Mouse (Mus musculus) megakaryocyte, embryonic 14.5 days (primary cell): ENCODE measurements at regions not wholly inside any gene's neighbourhood (a gene's known extent, or its start where the extent isn't known, plus 50 kb on each side); places are given as distances from the start of the nearest gene placed in this dataset.
A peak's percentile ranks its signal among the peaks of the same experiment; 100 is the strongest.
"Not testable (repeated sequence)": the region's sequence is repeated elsewhere in the genome, so short reads cannot be mapped to it uniquely, and the experiment has no call there.

Experiments
- H3K27me3 ChIP-seq: replicated peaks from 2 replicates; pipeline ENCODE3; 2012; ENCODE audit warnings: inconsistent platforms
- H3K36me3 ChIP-seq: replicated peaks from 2 replicates; pipeline ENCODE3; 2012; ENCODE audit warnings: low read length, inconsistent platforms, mixed read lengths
- H3K4me1 ChIP-seq: 2 replicates; pipeline ENCODE4 v1.6.1; 2012; ENCODE audit warnings: inconsistent platforms
- H3K4me3 ChIP-seq: replicated peaks from 2 replicates; pipeline ENCODE3; 2012; ENCODE audit warnings: moderate library complexity, mild to moderate bottlenecking, inconsistent platforms
- H3K9me3 ChIP-seq: 2 replicates; pipeline ENCODE4 v1.6.1; 2012; ENCODE audit warnings: inconsistent platforms
- FLI1 ChIP-seq: IDR thresholded peaks from 2 replicates; pipeline ENCODE4 v1.6.1; 2012; ENCODE audit warnings: low read length, inconsistent platforms, mixed read lengths
- GATA1 ChIP-seq: IDR thresholded peaks from 3 replicates; pipeline ENCODE4 v1.6.1; 2012; ENCODE audit warnings: mixed read lengths, low read length, inconsistent platforms, borderline replicate concordance

- H3K27me3 ChIP-seq = no peaks in the 10 kb centered on the region
- no peaks in the 10 kb centered on the region for H3K4me1 ChIP-seq
- no peaks in the 10 kb centered on the region for H3K9me3 ChIP-seq
- H3K36me3 ChIP-seq = no peaks in the 10 kb centered on the region
- no peak for TF ChIP-seq GATA1
- no peak for TF ChIP-seq FLI1
- H3K4me3 ChIP-seq = no peak overlapping the region
Observed at GRCm38 (mm10) chr10:99584855-99585254, 174.6 kb downstream of the Csl start.

- peaks cover 5% of the 10 kb centered on the region; the same call in 1 of the 2 replicates for H3K9me3 ChIP-seq
- TF ChIP-seq FLI1 (no peak), GATA1 (no peak)
- H3K4me1 ChIP-seq = peaks cover 9% of the 10 kb centered on the region
- H3K27me3 ChIP-seq = no peaks in the 10 kb centered on the region
- peak overlapping the region; percentile 87 for H3K4me3 ChIP-seq
- H3K36me3 ChIP-seq = no peaks in the 10 kb centered on the region
Observed at GRCm38 (mm10) chr10:99592220-99592619, 167.2 kb downstream of the Csl start.

DNA sequence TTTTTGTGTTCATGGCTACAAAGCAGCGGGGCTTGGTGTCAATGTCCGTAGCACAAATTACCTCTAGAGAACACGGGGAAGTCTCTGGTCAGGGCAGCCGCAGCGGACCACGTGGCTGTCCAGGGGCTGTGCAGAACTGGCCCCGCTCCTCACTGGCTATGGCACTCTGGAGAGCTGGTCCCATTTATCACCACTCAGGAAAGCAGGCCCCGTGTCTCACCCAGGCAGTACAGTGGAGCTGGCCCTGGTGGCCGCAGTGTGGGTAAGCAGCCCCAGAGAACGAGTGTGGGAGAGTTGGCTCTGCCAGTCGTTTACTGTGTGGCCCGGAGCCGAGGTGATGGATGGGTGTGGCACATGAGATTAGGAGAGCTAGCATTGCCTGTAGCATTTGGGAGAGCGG is 163.8 kb downstream of the Csl start:
- TF ChIP-seq GATA1 = no peak
- TF ChIP-seq FLI1 = no peak
- Histone ChIP-seq H3K9me3 (peaks cover 9% of the 10 kb centered on the region), H3K36me3 (no peaks in the 10 kb centered on the region), H3K27me3 (no peaks in the 10 kb centered on the region), H3K4me1 (peaks cover 9% of the 10 kb centered on the region), H3K4me3 (peak overlapping the region; percentile 21)

DNA sequence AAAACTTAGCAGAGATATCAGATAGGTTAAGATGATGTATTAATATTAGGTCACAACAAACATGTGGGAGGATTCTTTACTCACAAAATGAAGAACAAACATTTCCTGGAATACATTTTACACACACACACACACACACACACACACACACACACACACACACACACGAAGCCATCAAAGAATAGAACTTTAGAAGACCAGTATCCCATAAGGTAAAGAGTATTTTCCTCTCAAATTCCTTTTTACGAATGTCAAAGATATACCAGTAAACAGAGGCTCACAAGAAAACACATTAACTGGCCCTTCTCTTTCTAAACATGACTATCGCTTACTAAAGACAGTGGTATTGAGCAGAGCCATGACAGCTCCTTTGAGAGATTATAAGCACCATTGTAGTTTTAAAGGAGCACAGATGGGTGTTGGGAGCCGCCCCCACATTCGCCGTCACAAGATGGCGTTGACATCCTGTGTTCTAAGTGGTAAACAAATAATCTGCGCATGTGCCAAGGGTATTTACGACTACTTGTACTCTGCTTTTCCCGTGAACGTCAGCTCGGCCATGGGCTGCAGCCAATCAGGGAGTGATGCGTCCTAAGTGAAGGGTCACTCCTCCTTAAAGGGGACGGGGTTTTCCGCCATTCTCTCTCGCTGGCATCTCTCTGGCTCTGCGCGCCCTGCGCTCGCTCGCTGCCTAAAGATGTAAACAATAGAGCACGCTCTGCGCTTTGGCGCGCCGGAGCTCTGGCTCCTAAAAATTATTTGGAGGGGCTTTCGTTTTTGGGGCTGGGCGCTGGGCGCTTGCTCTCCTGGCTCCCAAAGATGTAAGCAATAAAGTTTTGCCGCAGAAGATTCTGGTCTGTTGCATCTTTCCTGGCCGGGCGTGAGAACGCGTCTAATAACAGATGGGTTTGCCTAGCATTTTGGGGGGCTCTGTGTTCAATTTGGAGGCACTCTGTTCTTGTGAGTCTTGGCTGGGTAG is 160.0 kb downstream of the Csl start:
- not testable (repeated sequence) for H3K4me3 ChIP-seq, H3K4me1 ChIP-seq, H3K36me3 ChIP-seq, H3K9me3 ChIP-seq, H3K27me3 ChIP-seq

DNA sequence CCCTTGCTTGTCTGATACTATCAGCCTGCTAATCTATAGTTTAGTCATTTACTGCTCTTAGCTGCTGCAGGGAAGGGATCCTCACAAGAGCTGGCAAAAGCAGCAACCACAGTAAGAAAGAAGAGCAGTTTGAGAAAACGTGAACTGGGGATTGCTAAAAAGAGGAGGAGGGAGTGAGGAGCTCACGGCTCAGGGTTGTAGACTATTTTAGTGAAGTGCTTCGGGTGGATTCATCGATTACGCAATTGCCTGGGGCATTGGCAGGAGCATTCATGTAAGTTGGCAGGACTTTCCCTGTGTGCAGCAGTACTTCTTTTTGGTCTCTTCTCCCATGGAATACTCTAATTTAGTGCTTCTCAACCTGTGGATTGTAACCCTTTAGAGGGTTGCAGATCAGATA is 157.1 kb downstream of the Csl start:
- H3K4me1 ChIP-seq = no peaks in the 10 kb centered on the region
- no peaks in the 10 kb centered on the region for H3K27me3 ChIP-seq
- no peaks in the 10 kb centered on the region for H3K36me3 ChIP-seq
- H3K4me3 ChIP-seq = no peak overlapping the region
- no peak for TF ChIP-seq FLI1
- no peak for TF ChIP-seq GATA1
- H3K9me3 ChIP-seq = peaks cover 5% of the 10 kb centered on the region

DNA sequence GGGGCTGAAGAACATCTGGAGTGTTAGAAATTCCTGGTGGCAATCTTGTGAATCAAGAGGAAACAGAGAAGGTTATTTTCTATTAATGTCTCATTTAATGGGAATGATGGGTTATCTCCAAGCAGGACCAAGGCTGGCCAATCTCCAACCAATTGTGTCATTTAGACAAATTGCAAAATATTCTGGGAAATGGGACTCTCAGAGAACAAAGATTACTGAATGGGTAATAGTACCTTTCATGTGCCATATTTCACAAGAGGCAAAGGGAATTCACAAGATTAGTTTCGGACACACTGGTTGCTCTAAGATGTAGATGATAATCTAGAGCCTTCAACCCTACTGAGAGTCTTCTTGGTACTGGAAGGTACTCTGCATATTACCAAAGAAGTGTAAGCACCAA is 155.3 kb downstream of the Csl start:
- no peaks in the 10 kb centered on the region for H3K36me3 ChIP-seq
- no peaks in the 10 kb centered on the region for H3K27me3 ChIP-seq
- no peaks in the 10 kb centered on the region for H3K4me1 ChIP-seq
- H3K4me3 ChIP-seq = no peak overlapping the region
- TF ChIP-seq FLI1 (no peak), GATA1 (no peak)
- H3K9me3 ChIP-seq = no peaks in the 10 kb centered on the region

DNA sequence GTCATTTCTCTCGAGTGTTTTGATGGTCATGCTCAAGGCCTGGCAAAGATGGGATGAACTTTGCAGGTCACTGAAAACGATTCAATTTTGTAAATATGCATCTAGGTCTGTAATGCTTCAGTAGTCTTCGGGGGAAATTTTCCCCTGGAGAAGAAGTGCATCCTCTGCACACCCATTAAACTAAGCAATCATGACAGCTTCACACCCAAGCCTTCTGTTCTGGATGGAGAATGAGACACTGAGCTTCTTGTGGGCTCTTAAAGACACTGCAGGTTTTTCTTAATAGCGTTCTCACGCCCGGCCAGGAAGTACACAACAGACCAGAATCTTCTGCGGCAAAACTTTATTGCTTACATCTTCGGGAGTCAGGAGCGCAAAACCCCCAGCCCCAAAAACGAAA is 151.0 kb downstream of the Csl start:
- H3K27me3 ChIP-seq = no peaks in the 10 kb centered on the region
- no peaks in the 10 kb centered on the region for H3K36me3 ChIP-seq
- H3K4me3 ChIP-seq = no peak overlapping the region
- TF ChIP-seq GATA1 (no peak), FLI1 (no peak)
- no peaks in the 10 kb centered on the region for H3K4me1 ChIP-seq
- H3K9me3 ChIP-seq = peaks cover 6% of the 10 kb centered on the region

DNA sequence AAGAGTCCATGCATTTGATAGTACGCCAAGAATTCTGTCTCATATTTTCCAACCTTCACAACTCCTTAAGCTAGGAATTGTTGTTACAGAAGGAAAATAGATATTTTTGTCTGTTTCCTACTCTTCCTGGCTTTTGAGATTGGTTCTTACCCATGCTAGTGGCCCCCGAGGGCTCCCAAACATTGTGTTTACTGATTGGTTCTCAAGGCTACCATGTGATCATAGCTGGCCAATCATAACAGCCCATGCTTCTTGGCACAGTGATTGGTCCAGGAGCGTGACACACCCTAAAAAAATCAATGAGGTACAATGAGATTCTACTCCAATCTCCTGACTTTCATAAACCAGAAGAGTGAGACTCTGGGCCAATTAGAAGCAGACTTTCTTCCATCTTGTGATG is 150.0 kb downstream of the Csl start:
- TF ChIP-seq GATA1 = no peak
- TF ChIP-seq FLI1 = no peak
- Histone ChIP-seq H3K4me3 (no peak overlapping the region), H3K9me3 (peaks cover 6% of the 10 kb centered on the region), H3K4me1 (no peaks in the 10 kb centered on the region), H3K36me3 (no peaks in the 10 kb centered on the region), H3K27me3 (no peaks in the 10 kb centered on the region)

- H3K27me3 ChIP-seq = peaks cover 2% of the 10 kb centered on the region
- H3K4me3 ChIP-seq = no peak overlapping the region
- H3K4me1 ChIP-seq = no peaks in the 10 kb centered on the region
- H3K36me3 ChIP-seq = no peaks in the 10 kb centered on the region
- TF ChIP-seq FLI1 = no peak
- TF ChIP-seq GATA1 = no peak
- peaks cover 6% of the 10 kb centered on the region for H3K9me3 ChIP-seq
Observed at GRCm38 (mm10) chr10:99610890-99611289, 148.6 kb downstream of the Csl start.

GRCm38 (mm10) chr10:99614392-99615249 is 144.8 kb downstream of the Csl start:
- H3K4me3 ChIP-seq = no peak overlapping the region

GRCm38 (mm10) chr10:99615371-99615770 is 144.1 kb downstream of the Csl start:
- Histone ChIP-seq H3K4me3 (no peak overlapping the region), H3K36me3 (no peaks in the 10 kb centered on the region), H3K27me3 (peaks cover 4% of the 10 kb centered on the region), H3K4me1 (no peaks in the 10 kb centered on the region), H3K9me3 (peaks cover 6% of the 10 kb centered on the region)
- TF ChIP-seq GATA1 (no peak), FLI1 (no peak)

More at GRCm38 (mm10) chr10:99614392-99615249, 144.8 kb downstream of the Csl start:
- Histone ChIP-seq H3K4me1 (no peaks in the 10 kb centered on the region), H3K27me3 (peaks cover 4% of the 10 kb centered on the region), H3K9me3 (peaks cover 6% of the 10 kb centered on the region), H3K36me3 (no peaks in the 10 kb centered on the region)
- no peak for TF ChIP-seq GATA1
- TF ChIP-seq FLI1 = no peak
